Mouse (Mus musculus) layer of hippocampus, adult 11-12 months (tissue): ENCODE data around the gene St8sia1.

Experiments used
- DNase-seq: peaks from one replicate; pipeline ENCODE4 v3.0.0; 2022; ENCODE audit warnings: low spot score

St8sia1 gene

GRCm38 (mm10) chr6:142908911-142909770 lies 55.1 kb downstream of the St8sia1 start:
- no peak for DNase-seq

- no peak for DNase-seq
Observed at GRCm38 (mm10) chr6:142908412-142908811, 55.8 kb downstream of the St8sia1 start.

GRCm38 (mm10) chr6:142895371-142895770 lies 68.9 kb downstream of the St8sia1 start:
- DNase-seq = no peak

GRCm38 (mm10) chr6:142893716-142894115 lies 70.5 kb downstream of the St8sia1 start:
- DNase-seq = no peak

- no peak for DNase-seq
Observed at GRCm38 (mm10) chr6:142890321-142890720, 73.9 kb downstream of the St8sia1 start.

GRCm38 (mm10) chr6:142888970-142889740 lies 75.1 kb downstream of the St8sia1 start:
- DNase-seq = no peak

GRCm38 (mm10) chr6:142888346-142888745 lies 75.9 kb downstream of the St8sia1 start:
- DNase-seq = no peak

GRCm38 (mm10) chr6:142887375-142887774 lies 76.9 kb downstream of the St8sia1 start:
- no peak for DNase-seq

- DNase-seq = no peak
Observed at GRCm38 (mm10) chr6:142885364-142886154, 78.7 kb downstream of the St8sia1 start.

- no peak for DNase-seq
Observed at GRCm38 (mm10) chr6:142884128-142884527, 80.1 kb downstream of the St8sia1 start.

- DNase-seq = no peak
Observed at GRCm38 (mm10) chr6:142880849-142881470, 83.3 kb downstream of the St8sia1 start.

- DNase-seq = peak; percentile 37
Observed at GRCm38 (mm10) chr6:142878744-142879701, 85.2 kb downstream of the St8sia1 start.

- DNase-seq = no peak
Observed at GRCm38 (mm10) chr6:142877221-142877620, 87.0 kb downstream of the St8sia1 start.

GRCm38 (mm10) chr6:142876279-142876899 lies 87.9 kb downstream of the St8sia1 start:
- no peak for DNase-seq

GRCm38 (mm10) chr6:142873795-142874563 lies 90.3 kb downstream of the St8sia1 start:
- no peak for DNase-seq

- no peak for DNase-seq
Observed at GRCm38 (mm10) chr6:142869715-142870422, 94.4 kb downstream of the St8sia1 start.

GRCm38 (mm10) chr6:142867471-142868055 lies 96.7 kb downstream of the St8sia1 start:
- DNase-seq = peak; percentile 38

- DNase-seq = no peak
Observed at GRCm38 (mm10) chr6:142867023-142867422, 97.2 kb downstream of the St8sia1 start.
